Mouse (Mus musculus) stomach, embryonic 16.5 days (tissue): ENCODE results near the gene Sass6. TPM values are rescaled to one million over a fixed set of nuclear protein-coding genes. Genes with fewer than 3 reads are reported as not detected.
"Not testable (repeated sequence)": the region's sequence is repeated elsewhere in the genome, so short reads cannot be mapped to it uniquely, and the experiment has no call there.

Experiments
- ATAC-seq: fragments of 200-750 bp; cut with Nextera tagmentation; 2 replicates; pipeline ENCODE4 v1.8.0; 2017; ENCODE audit warnings: moderate number of reproducible peaks, moderate TSS enrichment; ENCODE audit not compliant: insufficient read depth, low FRiP score
- H3K27ac ChIP-seq: fragments of 300-500 bp; sonication (generic); 2 replicates; pipeline ENCODE4 v1.5.1; 2014; ENCODE audit warnings: low read length
- H3K27me3 ChIP-seq: fragments of 300-500 bp; sonication (generic); 2 replicates; pipeline ENCODE4 v1.6.1; 2014; ENCODE audit warnings: low read length, control low read depth, mixed read lengths; ENCODE audit not compliant: control insufficient read depth, insufficient read depth
- H3K36me3 ChIP-seq: fragments of 300-500 bp; sonication (generic); 2 replicates; pipeline ENCODE4 v1.6.1; 2014; ENCODE audit warnings: low read length; ENCODE audit not compliant: control insufficient read depth, insufficient read depth
- H3K4me1 ChIP-seq: fragments of 300-500 bp; sonication (generic); 2 replicates; pipeline ENCODE4 v1.6.1; 2014; ENCODE audit warnings: low read length, control low read depth, mixed read lengths; ENCODE audit not compliant: control insufficient read depth, insufficient read depth
- H3K4me2 ChIP-seq: fragments of 300-500 bp; sonication (generic); 2 replicates; pipeline ENCODE4 v1.6.1; 2014; ENCODE audit warnings: low read depth, low read length, mixed read lengths
- H3K4me3 ChIP-seq: fragments of 300-500 bp; sonication (generic); replicated peaks from 2 replicates; pipeline ENCODE4 v1.5.1; 2014; ENCODE audit warnings: mild to moderate bottlenecking, low read length
- H3K9ac ChIP-seq: fragments of 300-500 bp; sonication (generic); 2 replicates; pipeline ENCODE4 v1.6.1; 2014; ENCODE audit warnings: low read length
- H3K9me3 ChIP-seq: fragments of 300-500 bp; sonication (generic); replicated peaks from 2 replicates; pipeline ENCODE4 v1.6.1; 2016; ENCODE audit warnings: low read length, control low read depth; ENCODE audit not compliant: control insufficient read depth
- WGBS: fragments of 180-500 bp; shearing (Covaris S2); extraction: QIAGEN DNeasy Blood & Tissue Kit; methylation state at CpG from one replicate; pipeline ENCODE4 v1.1.7; 2014; 5-methylcytosine and 5-hydroxymethylcytosine counted together
- polyA plus RNA-seq: library from polyadenylated mRNA; unstranded; fragments of >200 nt; fragmentation: Nextera tagmentation; extraction: Ambion mirVana; gene quantifications from 2 replicates; pipeline ENCODE4 v1.2.1, GENCODE M21; 2015

The Sass6 gene
- 16.5 and 16.6 TPM in 2 replicates for polyA plus RNA-seq

DNA sequence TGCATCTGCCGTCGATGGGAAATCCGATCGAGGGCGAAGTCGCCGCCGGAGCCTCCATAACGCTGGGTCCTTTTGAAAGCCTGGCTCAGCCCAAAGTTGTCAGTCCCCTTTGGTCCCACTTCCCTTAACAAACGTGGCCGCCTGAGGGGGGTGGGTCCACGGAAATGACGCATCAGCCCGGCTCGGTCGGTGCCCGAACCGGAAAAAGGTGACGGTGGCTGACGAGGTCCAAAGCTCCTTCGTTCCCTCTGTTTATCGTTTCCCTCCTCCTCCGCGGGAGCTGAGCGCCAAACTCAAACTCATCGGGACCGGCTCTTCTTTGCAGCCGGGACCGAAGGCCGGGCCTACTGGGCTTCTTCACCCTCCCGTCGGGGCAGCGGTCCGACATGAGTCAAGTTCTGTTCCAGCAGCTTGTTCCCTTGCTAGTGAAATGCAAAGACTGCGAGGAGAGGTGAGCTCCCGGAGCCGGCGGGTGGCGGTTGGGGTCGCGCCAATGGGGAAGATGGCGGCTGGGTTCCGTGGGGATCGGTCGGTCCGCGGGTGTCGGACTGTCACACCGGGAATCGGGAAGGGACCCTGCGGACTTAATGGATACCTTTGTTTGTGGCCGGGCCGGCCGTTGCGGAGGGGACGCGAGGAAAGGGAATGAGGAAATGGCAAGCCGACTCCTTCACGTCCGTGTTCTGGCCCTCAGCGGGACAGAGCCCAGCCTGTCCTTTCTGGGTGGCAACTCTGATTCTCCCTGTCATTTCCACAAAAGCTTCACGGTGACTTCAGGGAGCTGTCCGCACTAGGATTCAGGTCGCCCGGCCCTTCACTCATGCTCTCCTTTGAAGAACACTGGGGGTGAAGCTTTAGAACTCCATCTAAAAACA, at the start of gene Sass6:
Gene Sass6, plus strand, starts transcription at position 255 of the 875 bp plus-strand sequence.
- H3K27me3 ChIP-seq = no peaks in the 10 kb centered on the region
- peak; percentile 98 for ATAC-seq
- peak within 1 kb of the TSS; percentile 68 for H3K4me2 ChIP-seq
- no peaks in the 10 kb centered on the region for H3K9me3 ChIP-seq
- peak within 1 kb of the TSS; percentile 72 for H3K4me3 ChIP-seq
- peaks cover 11% of the 10 kb centered on the region for H3K36me3 ChIP-seq
- H3K27ac ChIP-seq = peak within 1 kb of the TSS; percentile 83
- H3K4me1 ChIP-seq = peaks cover 7% of the 10 kb centered on the region; the same call in 1 of the 2 replicates
- peak within 1 kb of the TSS; percentile 88 for H3K9ac ChIP-seq
- WGBS = 0% methylated on average over 65 of the region's 65 CpGs

DNA sequence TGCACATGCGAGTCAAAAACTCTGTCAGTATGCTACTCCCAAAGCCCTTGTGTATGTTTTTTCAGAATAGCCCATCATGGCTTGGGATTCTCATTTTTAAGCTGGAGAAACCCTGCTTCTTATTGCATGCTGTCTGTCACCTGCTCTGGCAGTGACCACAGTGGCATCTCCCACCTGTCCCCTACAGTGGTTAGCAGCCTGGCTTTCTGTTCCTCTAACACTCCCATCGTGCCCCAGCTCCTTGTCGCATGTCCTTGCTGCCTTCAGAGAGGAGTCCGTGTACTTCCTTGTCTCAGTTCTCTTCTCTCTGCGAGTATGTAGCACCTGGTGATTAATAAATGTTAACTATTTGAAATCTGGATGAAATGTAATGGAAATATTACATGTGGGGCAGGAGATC, 47.4 kb upstream of the Sass6 start:
- Histone ChIP-seq H3K4me1 (no peaks in the 10 kb centered on the region), H3K27ac (no peak overlapping the region), H3K4me2 (no peak overlapping the region), H3K27me3 (no peaks in the 10 kb centered on the region), H3K36me3 (no peaks in the 10 kb centered on the region), H3K4me3 (no peak overlapping the region), H3K9me3 (no peaks in the 10 kb centered on the region), H3K9ac (no peak overlapping the region)
- WGBS = 77% methylated on average over 5 of the region's 5 CpGs
- ATAC-seq = no peak

DNA sequence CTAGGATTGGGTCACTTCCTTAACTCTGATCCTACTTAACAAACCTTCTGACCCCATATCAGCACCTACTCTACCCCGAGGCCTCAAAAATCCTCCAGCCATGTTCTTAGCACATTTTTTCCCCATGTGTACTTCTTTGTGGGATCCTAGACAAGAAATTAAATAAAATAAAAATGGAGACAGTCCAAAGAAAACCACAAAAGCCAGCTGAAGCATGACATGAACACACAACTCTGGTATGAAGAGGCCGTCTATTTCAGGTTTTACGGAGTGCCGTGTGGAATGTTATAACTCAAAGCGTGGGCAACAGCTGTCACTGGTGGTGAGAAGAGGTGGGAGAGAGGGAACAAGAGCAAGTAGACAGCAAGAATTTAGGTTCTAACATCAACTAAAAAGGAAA, 43.4 kb upstream of the Sass6 start:
- Histone ChIP-seq H3K9ac (no peak overlapping the region), H3K27me3 (no peaks in the 10 kb centered on the region), H3K36me3 (no peaks in the 10 kb centered on the region), H3K4me2 (no peak overlapping the region), H3K4me1 (no peaks in the 10 kb centered on the region), H3K27ac (no peak overlapping the region), H3K4me3 (no peak overlapping the region), H3K9me3 (no peaks in the 10 kb centered on the region)
- ATAC-seq = no peak
- WGBS = 90% methylated on average over 5 of the region's 5 CpGs

DNA sequence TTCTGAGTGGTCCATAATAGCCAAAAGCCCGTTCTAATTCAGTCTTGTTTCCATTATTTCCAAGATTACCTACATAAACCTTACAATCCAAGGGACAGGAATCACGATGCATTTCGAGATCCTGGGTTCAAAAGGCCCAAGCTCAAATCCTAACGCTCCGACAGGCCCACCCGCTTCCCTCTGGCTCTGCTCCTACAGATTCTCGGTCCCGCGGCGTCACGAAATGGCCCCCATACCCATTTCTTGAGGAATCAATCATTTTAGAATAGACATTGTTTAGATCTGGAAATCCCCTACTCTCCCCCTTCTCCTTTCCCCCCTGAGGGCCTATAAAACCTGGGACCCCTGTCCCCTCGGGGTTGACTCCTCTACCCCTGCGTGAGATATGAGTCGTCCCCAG, 33.5 kb upstream of the Sass6 start:
- H3K36me3 ChIP-seq, H3K27me3 ChIP-seq, H3K27ac ChIP-seq, H3K4me1 ChIP-seq, H3K9me3 ChIP-seq, ATAC-seq, H3K4me2 ChIP-seq, H3K4me3 ChIP-seq, H3K9ac ChIP-seq: not testable (repeated sequence)
- 95% methylated on average over 13 of the region's 14 CpGs for WGBS

DNA sequence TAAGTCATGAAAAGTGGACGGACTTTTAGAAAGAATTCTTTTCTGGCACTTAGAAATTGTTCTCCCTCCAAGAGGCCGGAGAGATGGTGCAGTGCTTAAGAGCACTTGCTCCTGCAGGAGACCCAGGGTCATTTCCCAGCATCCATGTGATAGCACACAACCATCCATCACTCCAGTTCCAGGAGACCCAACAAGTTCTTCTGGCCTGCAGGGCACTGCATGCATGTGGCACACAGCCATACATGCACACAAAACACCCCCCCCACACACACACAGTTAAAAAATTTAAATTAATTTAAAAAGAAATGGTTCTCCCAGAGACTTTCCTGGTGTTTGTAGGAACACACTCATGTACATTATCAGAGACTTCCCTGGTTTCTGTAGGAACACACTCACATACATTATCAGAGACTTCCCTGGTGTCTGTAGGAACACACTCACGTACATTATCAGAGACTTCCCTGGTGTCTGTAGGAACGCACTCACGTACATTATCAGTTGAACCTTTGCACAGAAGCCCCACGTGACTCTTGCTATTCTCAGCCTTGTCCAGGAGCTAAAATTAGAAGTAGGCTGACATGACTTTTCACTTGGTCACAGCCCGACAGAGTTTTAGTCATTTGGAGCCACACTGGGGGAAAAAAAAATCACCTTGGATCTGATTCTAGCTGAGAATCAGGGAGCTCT, 32.2 kb upstream of the Sass6 start, which contains the start of gene Lrrc39:
Gene Lrrc39, plus strand, starts transcription at position 566 of the 687 bp plus-strand sequence.
- Histone ChIP-seq H3K9me3 (peaks cover 3% of the 10 kb centered on the region; the same call in 1 of the 2 replicates), H3K4me1 (no peaks in the 10 kb centered on the region), H3K4me2 (peak within 1 kb of the TSS; percentile 42), H3K27me3 (no peaks in the 10 kb centered on the region), H3K9ac (0 out of 2 replicates have a peak within 1 kb of the TSS, but pooled peaks have one; percentile 4), H3K27ac (peak within 1 kb of the TSS; percentile 60), H3K36me3 (no peaks in the 10 kb centered on the region), H3K4me3 (peak within 1 kb of the TSS; percentile 20)
- ATAC-seq = peak; percentile 87
- WGBS = 45% methylated on average over 7 of the region's 7 CpGs

DNA sequence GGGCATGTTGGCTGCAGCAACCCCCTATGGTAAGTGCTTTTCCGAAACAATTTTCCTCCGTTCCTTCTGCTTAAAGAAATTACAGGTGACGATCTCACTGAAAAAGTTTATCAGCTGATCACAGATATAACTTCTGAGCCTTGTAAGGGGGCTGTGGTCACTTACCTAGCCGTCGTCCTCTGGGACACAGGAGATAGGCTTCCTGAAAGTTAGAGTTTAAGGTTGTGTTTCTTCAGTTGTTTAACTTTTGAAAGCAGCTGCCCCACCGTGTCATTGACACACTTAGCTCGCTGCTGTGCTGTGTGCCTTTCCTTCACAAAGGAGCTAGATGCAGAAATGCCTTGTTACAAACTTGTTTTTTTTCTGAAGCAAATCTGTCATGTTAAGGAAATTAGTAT, 31.7 kb upstream of the Sass6 start:
- peak overlapping the region; percentile 42 for H3K4me2 ChIP-seq
- H3K27me3 ChIP-seq = no peaks in the 10 kb centered on the region
- H3K4me1 ChIP-seq = no peaks in the 10 kb centered on the region
- ATAC-seq = no peak
- peak overlapping the region; percentile 60 for H3K27ac ChIP-seq
- no peaks in the 10 kb centered on the region for H3K36me3 ChIP-seq
- H3K4me3 ChIP-seq = peak overlapping the region; percentile 20
- peaks cover 3% of the 10 kb centered on the region; the same call in 1 of the 2 replicates for H3K9me3 ChIP-seq
- 0 out of 2 replicates have a peak overlapping the region, but pooled peaks have one; percentile 4 for H3K9ac ChIP-seq
- WGBS = 56% methylated on average over 7 of the region's 7 CpGs

DNA sequence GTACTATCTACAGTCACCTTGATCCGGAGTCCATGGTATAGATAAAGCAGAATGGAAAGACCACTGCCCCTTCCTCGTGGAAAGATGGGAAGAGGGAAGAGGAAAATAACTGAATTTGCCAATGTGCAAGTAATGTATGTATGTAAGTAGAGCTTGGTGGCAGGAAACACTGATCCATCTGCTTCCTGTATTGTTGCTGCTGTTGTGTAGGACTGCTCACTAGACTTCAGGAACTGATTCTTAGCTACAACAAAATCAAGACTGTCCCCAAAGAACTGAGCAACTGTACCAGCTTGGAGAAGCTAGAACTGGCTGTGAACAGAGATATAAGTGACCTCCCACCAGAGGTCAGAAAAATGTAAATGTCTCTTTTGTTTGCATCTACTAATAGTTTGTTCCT, 24.2 kb upstream of the Sass6 start:
- no peak overlapping the region for H3K4me3 ChIP-seq

DNA sequence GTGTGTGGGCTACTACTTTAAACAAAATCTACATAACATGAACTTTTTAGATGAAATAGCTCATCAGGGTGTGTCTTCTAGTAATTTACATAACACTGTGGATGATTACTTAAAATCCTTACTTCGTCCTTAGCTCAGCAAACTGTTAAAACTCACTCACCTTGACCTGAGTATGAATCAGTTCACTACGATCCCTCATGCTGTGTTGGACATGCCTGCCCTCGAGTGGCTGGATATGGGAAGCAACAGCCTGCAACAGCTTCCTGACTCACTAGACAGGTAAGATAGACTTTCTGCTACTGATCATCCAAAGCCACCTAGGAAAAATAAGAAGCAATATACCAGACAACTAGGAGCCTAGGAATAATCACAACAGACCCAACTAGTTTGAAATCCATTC, 17.5 kb upstream of the Sass6 start:
- 0 out of 2 replicates have a peak, but pooled peaks cover 4% of the 10 kb centered on the region for H3K36me3 ChIP-seq
- no peaks in the 10 kb centered on the region for H3K9me3 ChIP-seq
- H3K27ac ChIP-seq = no peak overlapping the region
- H3K9ac ChIP-seq = no peak overlapping the region
- H3K27me3 ChIP-seq = no peaks in the 10 kb centered on the region
- no peak overlapping the region for H3K4me2 ChIP-seq
- WGBS = 43% methylated on average over 3 of the region's 3 CpGs
- peak; percentile 60; the same call in 1 of the 2 replicates for ATAC-seq
- H3K4me3 ChIP-seq = no peak overlapping the region
- H3K4me1 ChIP-seq = no peaks in the 10 kb centered on the region

More for the DNA sequence above, 24.2 kb upstream of the Sass6 start:
- no peaks in the 10 kb centered on the region for H3K27me3 ChIP-seq
- H3K9me3 ChIP-seq = peaks cover 3% of the 10 kb centered on the region; the same call in 1 of the 2 replicates
- H3K4me1 ChIP-seq = no peaks in the 10 kb centered on the region
- 77% methylated on average over 2 of the region's 2 CpGs for WGBS
- H3K27ac ChIP-seq = no peak overlapping the region
- ATAC-seq = no peak
- no peak overlapping the region for H3K4me2 ChIP-seq
- H3K36me3 ChIP-seq = no peaks in the 10 kb centered on the region
- no peak overlapping the region for H3K9ac ChIP-seq

DNA sequence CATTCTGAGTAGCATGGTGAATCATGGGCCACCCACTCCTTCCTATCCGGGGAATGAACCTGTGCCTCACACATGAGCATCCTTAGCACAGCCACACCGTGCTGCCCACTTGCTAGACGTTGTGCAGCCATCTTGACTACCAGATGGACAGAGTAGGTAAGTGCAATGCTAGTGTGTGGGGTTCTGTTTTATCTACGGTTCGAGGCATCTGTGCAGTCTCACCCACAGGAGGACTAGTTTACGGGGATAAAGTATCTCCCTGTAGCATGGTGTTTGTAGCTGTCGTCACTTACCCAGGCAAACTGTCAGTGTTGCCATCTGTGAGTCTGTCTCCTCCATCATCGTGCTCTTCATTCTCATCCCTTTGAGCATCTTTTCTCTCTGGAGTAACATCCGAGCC, 12.6 kb upstream of the Sass6 start:
- 96% methylated on average over 9 of the region's 9 CpGs for WGBS

More for the DNA sequence above, 12.6 kb upstream of the Sass6 start:
- ATAC-seq = no peak
- H3K9ac ChIP-seq = no peak overlapping the region
- no peak overlapping the region for H3K4me3 ChIP-seq
- H3K4me2 ChIP-seq = no peak overlapping the region
- H3K27me3 ChIP-seq = no peaks in the 10 kb centered on the region
- H3K27ac ChIP-seq = no peak overlapping the region
- H3K4me1 ChIP-seq = no peaks in the 10 kb centered on the region
- no peaks in the 10 kb centered on the region for H3K9me3 ChIP-seq
- H3K36me3 ChIP-seq = peaks cover 18% of the 10 kb centered on the region
